In genomic region chr5:144034567-144034966, GRCm38 (mm10) we compare ENCODE assay signal across 35 mouse cellular contexts. TPM values are rescaled to one million over a fixed set of nuclear protein-coding genes. Genes with fewer than 3 reads are reported as not detected.
DNase-seq lines count a peak whose midpoint lies in the region; ATAC-seq and TF ChIP-seq lines count a peak whose summit lies in the region.
"Had no signal": no experiment of that assay in that cellular context is flagged by ENCODE, and none has a peak within 500 bp of the region (broad histone marks: within the 10 kb centered on the region; RNA-seq: fewer than 3 reads in every experiment).

No protein-coding gene starts in this region.

- no peaks in the 10 kb centered on the region for H3K27me3 ChIP-seq in forebrain, postnatal 0 days (ENCODE audit: insufficient read depth, low read length)
- no peaks in the 10 kb centered on the region for H3K27me3 ChIP-seq in forebrain, embryonic 15.5 days
- H3K27me3 ChIP-seq: CH12.LX; heart, embryonic 12.5 days; hindbrain, embryonic 15.5 days; limb, embryonic 15.5 days; midbrain, embryonic 12.5 days; neural tube, embryonic 13.5 days had no signal

- no peaks in the 10 kb centered on the region for H3K36me3 ChIP-seq in forebrain, postnatal 0 days (ENCODE audit: insufficient read depth)
- H3K36me3 ChIP-seq in forebrain, embryonic 15.5 days: no peaks in the 10 kb centered on the region
- H3K36me3 ChIP-seq: G1E; heart, embryonic 12.5 days; hindbrain, embryonic 15.5 days; limb, embryonic 10.5 days; limb, embryonic 15.5 days; liver, embryonic 13.5 days; midbrain, embryonic 12.5 days; neural tube, embryonic 13.5 days had no signal

- H3K4me2 ChIP-seq in forebrain, postnatal 0 days (ENCODE audit: low read depth): no peak overlapping the region
- H3K4me2 ChIP-seq in forebrain, embryonic 15.5 days (replicated peaks): no peak overlapping the region
- H3K4me2 ChIP-seq: heart, embryonic 12.5 days; hindbrain, embryonic 15.5 days; limb, embryonic 15.5 days; liver, embryonic 13.5 days; midbrain, embryonic 12.5 days; neural tube, embryonic 13.5 days had no signal

- peak; percentile 48 for ATAC-seq in forebrain, postnatal 0 days
- no peak for ATAC-seq in forebrain, embryonic 15.5 days (replicated peaks)
- ATAC-seq: inflammation-experienced regulatory T-cells, adult 6 months; lung, postnatal 0 days had no signal

- H3K4me3 ChIP-seq in forebrain, postnatal 0 days (ENCODE audit: low read depth, low read length): no peak overlapping the region
- no peak overlapping the region for H3K4me3 ChIP-seq in forebrain, embryonic 15.5 days
- H3K4me3 ChIP-seq: erythroblast, embryonic 14.5 days; heart, adult 2 months; heart, embryonic 12.5 days; hindbrain, embryonic 15.5 days; limb, embryonic 10.5 days; limb, embryonic 15.5 days; liver, embryonic 13.5 days; megakaryocyte, embryonic 14.5 days; midbrain, embryonic 12.5 days; neural tube, embryonic 13.5 days had no signal

- H3K4me1 ChIP-seq in forebrain, postnatal 0 days (ENCODE audit: insufficient read depth): no peaks in the 10 kb centered on the region
- no peaks in the 10 kb centered on the region for H3K4me1 ChIP-seq in forebrain, embryonic 15.5 days
- H3K4me1 ChIP-seq: heart, embryonic 12.5 days; hindbrain, embryonic 15.5 days; limb, embryonic 10.5 days; limb, embryonic 15.5 days; midbrain, embryonic 12.5 days; neural tube, embryonic 13.5 days had no signal

- H3K27ac ChIP-seq in forebrain, postnatal 0 days (ENCODE audit: low read depth, low read length): no peak overlapping the region
- no peak overlapping the region for H3K27ac ChIP-seq in forebrain, embryonic 15.5 days (replicated peaks)
- H3K27ac ChIP-seq: heart, adult 2 months; hindbrain, embryonic 15.5 days; limb, embryonic 10.5 days; limb, embryonic 15.5 days; liver, embryonic 13.5 days; midbrain, embryonic 12.5 days; neural tube, embryonic 13.5 days had no signal

- TF ChIP-seq CTCF in forebrain, postnatal 0 days (IDR thresholded peaks at IDR 0.05; ENCODE audit: low read depth): no peak

- peak; percentile 29 for DNase-seq in forebrain, postnatal 0 days
- peak; percentile 51 for DNase-seq in layer of hippocampus, adult 9-11 months
- DNase-seq in layer of hippocampus, postnatal 36 days: no peak
- peak; percentile 43 for DNase-seq in ES-CJ7 (ENCODE audit: low read depth, low spot score)
- peak; percentile 30 to 37 for DNase-seq in right cerebral cortex, postnatal 36 days (ENCODE audit: low spot score in 2 of 2)
- no peak for DNase-seq in thymus, postnatal 4 days
- DNase-seq: adrenal gland, postnatal 14 days; cerebellum, adult 11-12 months; cerebellum, postnatal 14 days; heart, adult 2 months; heart, postnatal 4 days; kidney, adult 11 months; kidney, postnatal 14 days; liver, embryonic 13.5 days; lung, adult 18-20 months; lung, postnatal 4 days had no signal

- H3K9ac ChIP-seq in forebrain, postnatal 0 days: no peak overlapping the region
- no peak overlapping the region for H3K9ac ChIP-seq in forebrain, embryonic 15.5 days (replicated peaks)
- H3K9ac ChIP-seq: heart, embryonic 12.5 days; hindbrain, embryonic 15.5 days; limb, embryonic 15.5 days; liver, embryonic 13.5 days; midbrain, embryonic 12.5 days; neural tube, embryonic 13.5 days had no signal

- H3K9me3 ChIP-seq in forebrain, postnatal 0 days (ENCODE audit: low read length): no peaks in the 10 kb centered on the region
- H3K9me3 ChIP-seq in forebrain, embryonic 15.5 days: no peaks in the 10 kb centered on the region
- H3K9me3 ChIP-seq: G1E; hindbrain, embryonic 15.5 days; limb, embryonic 10.5 days; limb, embryonic 15.5 days; midbrain, embryonic 12.5 days; neural tube, embryonic 13.5 days had no signal

- 76% methylated on average over 7 of the region's 7 CpGs for WGBS in forebrain, postnatal 0 days
- 87% methylated on average over 7 of the region's 7 CpGs for WGBS in forebrain, embryonic 15.5 days

RNA-seq across cellular contexts. Expression of gene Ocm, which starts 8.1 kb away (rescaled TPM):
- not detected in 2 replicates for total RNA-seq in forebrain, postnatal 0 days (2014; rRNA removed)
- polyA plus RNA-seq in forebrain, postnatal 0 days (2015; fragmentation: Nextera tagmentation; extraction: Ambion mirVana): 0.98 TPM in 1 of 2 replicates, not detected in the other
- not detected in 2 replicates for polyA plus RNA-seq in forebrain, embryonic 15.5 days (2015; fragmentation: Nextera tagmentation; extraction: Ambion mirVana)
- not detected for total RNA-seq in layer of hippocampus, postnatal 36 days (2021)
- total RNA-seq: adrenal gland, postnatal 14 days; CH12.LX; G1E; gastrocnemius, adult 8-10 months; gastrocnemius, postnatal 4 days; heart, adult 2 months; heart, postnatal 4 days had no signal
- polyA plus RNA-seq: C2C12; erythroblast, embryonic 14.5 days; forebrain, embryonic 11.5 days; G1E; heart, adult 2 months; heart, embryonic 12.5 days; heart, postnatal 0 days; hindbrain, embryonic 15.5 days; inflammation-experienced regulatory T-cells, adult 6 months; limb, embryonic 10.5 days; liver, embryonic 13.5 days; midbrain, embryonic 12.5 days; neural tube, embryonic 13.5 days; urinary bladder, adult 2 months had no signal

RNA-seq across cellular contexts. Expression of gene Ccz1, which starts 19.9 kb away (rescaled TPM):
- 75.7 and 80.4 TPM in 2 replicates for total RNA-seq in forebrain, postnatal 0 days (2014; rRNA removed)
- 80.5 and 83.8 TPM in 2 replicates for polyA plus RNA-seq in forebrain, postnatal 0 days (2015; fragmentation: Nextera tagmentation; extraction: Ambion mirVana)
- polyA plus RNA-seq in forebrain, embryonic 15.5 days (2015; fragmentation: Nextera tagmentation; extraction: Ambion mirVana): 90.9 and 94.3 TPM in 2 replicates
- total RNA-seq in layer of hippocampus, postnatal 36 days (2021): 10 to 100 TPM; 32.4 to 36.9 TPM

Comparison
In these comparisons a context has a peak if more than half of its experiments do, and no peak if none do; other contexts are left out.
1. DNase-seq: peak in forebrain, postnatal 0 days (single experiment), layer of hippocampus, adult 9-11 months (single experiment), ES-CJ7 (single experiment) and right cerebral cortex, postnatal 36 days (2 of 2); none in layer of hippocampus, postnatal 36 days (0 of 2) and thymus, postnatal 4 days (single experiment).